Mouse (Mus musculus): ENCODE measurements around the gene Rps21. TPM values are rescaled to one million over a fixed set of nuclear protein-coding genes. Genes with fewer than 3 reads are reported as not detected.

The Rps21 gene
- total and polyA plus RNA-seq, 3 experiments: 653 to 2,791 (median 1,622) TPM

GRCm38 (mm10) chr2:180300252-180300651 lies 43.1 kb downstream of the Rps21 start:
- ATAC-seq (ENCODE audit: extremely low read depth, insufficient number of reproducible peaks, low FRiP score, poor library complexity, severe bottlenecking): no peak
- Histone ChIP-seq H3K4me1 (ENCODE audit: insufficient read depth, low read depth, low read length) (no peaks in the 10 kb centered on the region; the same call in 1 of the 2 replicates), H3K9me3 (replicated peaks) (no peaks in the 10 kb centered on the region), H3K27me3 (ENCODE audit: insufficient read depth, low read length) (peaks cover 11% of the 10 kb centered on the region; the same call in 1 of the 2 replicates), H3K36me3 (replicated peaks) (no peaks in the 10 kb centered on the region), H3K4me3 (ENCODE audit: low read depth, low read length) (no peak overlapping the region)
- no peak for TF ChIP-seq POLR2AphosphoS5 (IDR thresholded peaks at IDR 0.05; ENCODE audit: insufficient replicate concordance, low read depth, low read length)
- TF ChIP-seq TAL1 (conservative IDR thresholded peaks at IDR 0.05; ENCODE audit: low read depth, low read length): no peak
- no peak for TF ChIP-seq CTCF (IDR thresholded peaks at IDR 0.05; ENCODE audit: low read depth, low read length)
- no peak for TF ChIP-seq GATA1 (IDR thresholded peaks at IDR 0.05; ENCODE audit: borderline replicate concordance, low read length)
- no peak for TF ChIP-seq GATA2 (IDR thresholded peaks at IDR 0.05; ENCODE audit: borderline replicate concordance, low read depth, low read length)
- DNase-seq (ENCODE audit: low spot score): no peak

GRCm38 (mm10) chr2:180300771-180301170 lies 43.6 kb downstream of the Rps21 start:
- Histone ChIP-seq H3K27me3 (ENCODE audit: insufficient read depth, low read length) (peaks cover 11% of the 10 kb centered on the region; the same call in 1 of the 2 replicates), H3K9me3 (replicated peaks) (no peaks in the 10 kb centered on the region), H3K36me3 (replicated peaks) (no peaks in the 10 kb centered on the region), H3K4me1 (ENCODE audit: insufficient read depth, low read depth, low read length) (no peaks in the 10 kb centered on the region; the same call in 1 of the 2 replicates), H3K4me3 (ENCODE audit: low read depth, low read length) (no peak overlapping the region)
- TF ChIP-seq TAL1 (conservative IDR thresholded peaks at IDR 0.05; ENCODE audit: low read depth, low read length) (no peak), GATA1 (IDR thresholded peaks at IDR 0.05; ENCODE audit: borderline replicate concordance, low read length) (no peak), CTCF (IDR thresholded peaks at IDR 0.05; ENCODE audit: low read depth, low read length) (no peak), POLR2AphosphoS5 (IDR thresholded peaks at IDR 0.05; ENCODE audit: insufficient replicate concordance, low read depth, low read length) (no peak), GATA2 (IDR thresholded peaks at IDR 0.05; ENCODE audit: borderline replicate concordance, low read depth, low read length) (no peak)
- DNase-seq (ENCODE audit: low spot score) (no peak), ATAC-seq (ENCODE audit: extremely low read depth, insufficient number of reproducible peaks, low FRiP score, poor library complexity, severe bottlenecking) (no peak)

GRCm38 (mm10) chr2:180302201-180302600 lies 45.0 kb downstream of the Rps21 start:
- ATAC-seq (ENCODE audit: extremely low read depth, insufficient number of reproducible peaks, low FRiP score, poor library complexity, severe bottlenecking) (no peak), DNase-seq (ENCODE audit: low spot score) (no peak)
- Histone ChIP-seq H3K27me3 (ENCODE audit: insufficient read depth, low read length) (peaks cover 14% of the 10 kb centered on the region; the same call in 1 of the 2 replicates), H3K9me3 (replicated peaks) (no peaks in the 10 kb centered on the region), H3K4me1 (ENCODE audit: insufficient read depth, low read depth, low read length) (no peaks in the 10 kb centered on the region; the same call in 1 of the 2 replicates), H3K4me3 (ENCODE audit: low read depth, low read length) (no peak overlapping the region), H3K36me3 (replicated peaks) (no peaks in the 10 kb centered on the region)
- TF ChIP-seq POLR2AphosphoS5 (IDR thresholded peaks at IDR 0.05; ENCODE audit: insufficient replicate concordance, low read depth, low read length): no peak
- TF ChIP-seq GATA1 (IDR thresholded peaks at IDR 0.05; ENCODE audit: borderline replicate concordance, low read length): no peak
- no peak for TF ChIP-seq TAL1 (conservative IDR thresholded peaks at IDR 0.05; ENCODE audit: low read depth, low read length)
- no peak for TF ChIP-seq CTCF (IDR thresholded peaks at IDR 0.05; ENCODE audit: low read depth, low read length)
- TF ChIP-seq GATA2 (IDR thresholded peaks at IDR 0.05; ENCODE audit: borderline replicate concordance, low read depth, low read length): no peak

GRCm38 (mm10) chr2:180303468-180303867 lies 46.3 kb downstream of the Rps21 start:
- Histone ChIP-seq H3K27me3 (ENCODE audit: insufficient read depth, low read length) (peaks cover 14% of the 10 kb centered on the region; the same call in 1 of the 2 replicates), H3K4me3 (ENCODE audit: low read depth, low read length) (no peak overlapping the region), H3K36me3 (replicated peaks) (no peaks in the 10 kb centered on the region), H3K4me1 (ENCODE audit: insufficient read depth, low read depth, low read length) (peaks cover 2% of the 10 kb centered on the region; the same call in 1 of the 2 replicates), H3K9me3 (replicated peaks) (no peaks in the 10 kb centered on the region)
- ATAC-seq (ENCODE audit: extremely low read depth, insufficient number of reproducible peaks, low FRiP score, poor library complexity, severe bottlenecking) (no peak), DNase-seq (ENCODE audit: low spot score) (no peak)
- TF ChIP-seq CTCF (IDR thresholded peaks at IDR 0.05; ENCODE audit: low read depth, low read length): no peak
- no peak for TF ChIP-seq GATA2 (IDR thresholded peaks at IDR 0.05; ENCODE audit: borderline replicate concordance, low read depth, low read length)
- no peak for TF ChIP-seq GATA1 (IDR thresholded peaks at IDR 0.05; ENCODE audit: borderline replicate concordance, low read length)
- TF ChIP-seq POLR2AphosphoS5 (IDR thresholded peaks at IDR 0.05; ENCODE audit: insufficient replicate concordance, low read depth, low read length): no peak
- TF ChIP-seq TAL1 (conservative IDR thresholded peaks at IDR 0.05; ENCODE audit: low read depth, low read length): no peak

GRCm38 (mm10) chr2:180304554-180304953 lies 47.4 kb downstream of the Rps21 start:
- TF ChIP-seq TAL1 (conservative IDR thresholded peaks at IDR 0.05; ENCODE audit: low read depth, low read length) (no peak), POLR2AphosphoS5 (IDR thresholded peaks at IDR 0.05; ENCODE audit: insufficient replicate concordance, low read depth, low read length) (no peak), CTCF (IDR thresholded peaks at IDR 0.05; ENCODE audit: low read depth, low read length) (no peak), GATA2 (IDR thresholded peaks at IDR 0.05; ENCODE audit: borderline replicate concordance, low read depth, low read length) (no peak), GATA1 (IDR thresholded peaks at IDR 0.05; ENCODE audit: borderline replicate concordance, low read length) (no peak)
- no peaks in the 10 kb centered on the region for H3K9me3 ChIP-seq (replicated peaks)
- no peaks in the 10 kb centered on the region for H3K36me3 ChIP-seq (replicated peaks)
- peaks cover 14% of the 10 kb centered on the region; the same call in 1 of the 2 replicates for H3K27me3 ChIP-seq (ENCODE audit: insufficient read depth, low read length)
- ATAC-seq (ENCODE audit: extremely low read depth, insufficient number of reproducible peaks, low FRiP score, poor library complexity, severe bottlenecking) (no peak), DNase-seq (ENCODE audit: low spot score) (no peak)
- H3K4me1 ChIP-seq (ENCODE audit: insufficient read depth, low read depth, low read length): peaks cover 2% of the 10 kb centered on the region; the same call in 1 of the 2 replicates
- no peak overlapping the region for H3K4me3 ChIP-seq (ENCODE audit: low read depth, low read length)

GRCm38 (mm10) chr2:180305490-180305889 lies 48.3 kb downstream of the Rps21 start:
- Histone ChIP-seq H3K4me1 (ENCODE audit: insufficient read depth, low read depth, low read length) (peaks cover 2% of the 10 kb centered on the region; the same call in 1 of the 2 replicates), H3K4me3 (ENCODE audit: low read depth, low read length) (no peak overlapping the region), H3K27me3 (ENCODE audit: insufficient read depth, low read length) (peaks cover 10% of the 10 kb centered on the region; the same call in 1 of the 2 replicates), H3K9me3 (replicated peaks) (no peaks in the 10 kb centered on the region), H3K36me3 (replicated peaks) (no peaks in the 10 kb centered on the region)
- no peak for DNase-seq (ENCODE audit: low spot score)
- TF ChIP-seq GATA2 (IDR thresholded peaks at IDR 0.05; ENCODE audit: borderline replicate concordance, low read depth, low read length) (no peak), CTCF (IDR thresholded peaks at IDR 0.05; ENCODE audit: low read depth, low read length) (no peak), TAL1 (conservative IDR thresholded peaks at IDR 0.05; ENCODE audit: low read depth, low read length) (no peak), POLR2AphosphoS5 (IDR thresholded peaks at IDR 0.05; ENCODE audit: insufficient replicate concordance, low read depth, low read length) (no peak), GATA1 (IDR thresholded peaks at IDR 0.05; ENCODE audit: borderline replicate concordance, low read length) (no peak)
- ATAC-seq (ENCODE audit: extremely low read depth, insufficient number of reproducible peaks, low FRiP score, poor library complexity, severe bottlenecking): no peak
